Mouse (Mus musculus) ovary, postnatal 14 days (tissue): ENCODE measurements at regions not wholly inside any gene's neighbourhood (a gene's known extent, or its start where the extent isn't known, plus 50 kb on each side); places are given as distances from the start of the nearest gene placed in this dataset.
A peak's percentile ranks its signal among the peaks of the same experiment; 100 is the strongest.

ENCODE experiments used
- DNase-seq: peaks from one replicate; pipeline ENCODE4 v3.0.0; 2022; ENCODE audit warnings: low spot score

GRCm38 (mm10) chr6:50777827-50778226 is 123.6 kb upstream of the Npvf start:
- no peak for DNase-seq

- no peak for DNase-seq
These were observed 126.4 kb upstream of the Npvf start for GRCm38 (mm10) chr6:50780677-50781076.

- DNase-seq, result no peak
These were observed 127.0 kb upstream of the Npvf start for GRCm38 (mm10) chr6:50781271-50781670.

- DNase-seq, result no peak
These were observed 128.0 kb upstream of the Npvf start for GRCm38 (mm10) chr6:50782221-50782620.

GRCm38 (mm10) chr6:50783494-50783893 is 129.3 kb upstream of the Npvf start:
- DNase-seq, result no peak

GRCm38 (mm10) chr6:50784381-50784780 is 130.1 kb upstream of the Npvf start:
- DNase-seq, result no peak

GRCm38 (mm10) chr6:50787666-50788065 is 133.4 kb upstream of the Npvf start:
- DNase-seq, result no peak

GRCm38 (mm10) chr6:50799963-50800362 is 145.7 kb upstream of the Npvf start:
- DNase-seq, result no peak

GRCm38 (mm10) chr6:50802956-50803355 is 148.7 kb upstream of the Npvf start:
- DNase-seq, result no peak

GRCm38 (mm10) chr6:50804477-50805005 is 150.3 kb upstream of the Npvf start:
- no peak for DNase-seq

- DNase-seq, result peak; percentile 47
These were observed 152.3 kb upstream of the Npvf start for GRCm38 (mm10) chr6:50806376-50807077.

GRCm38 (mm10) chr6:50807187-50808012 is 153.2 kb upstream of the Npvf start:
- no peak for DNase-seq

- peak; percentile 82 for DNase-seq
These were observed 153.9 kb upstream of the Npvf start for GRCm38 (mm10) chr6:50808126-50808525.

- DNase-seq, result no peak
These were observed 154.8 kb upstream of the Npvf start for GRCm38 (mm10) chr6:50808811-50809668.

- no peak for DNase-seq
These were observed 155.4 kb upstream of the Npvf start for GRCm38 (mm10) chr6:50809669-50809983.

- DNase-seq, result no peak
These were observed 160.8 kb upstream of the Npvf start for GRCm38 (mm10) chr6:50814936-50815500.

GRCm38 (mm10) chr6:50815579-50815978 is 161.3 kb upstream of the Npvf start:
- DNase-seq, result no peak

GRCm38 (mm10) chr6:50817430-50817829 is 163.2 kb upstream of the Npvf start:
- DNase-seq, result no peak

- DNase-seq, result no peak
These were observed 164.2 kb upstream of the Npvf start for GRCm38 (mm10) chr6:50818433-50818832.

- peak; percentile 19 for DNase-seq
These were observed 164.8 kb upstream of the Npvf start for GRCm38 (mm10) chr6:50818891-50819541.
